Mouse (Mus musculus): Measurements from ENCODE around the gene F13b. TPM values are rescaled to one million over a fixed set of nuclear protein-coding genes. Genes with fewer than 3 reads are reported as not detected.

Gene F13b
- polyA plus RNA-seq, 1 experiment from 2014 or later: not detected

Other genes with a start within 250 kb of the F13b start
- 1.1 and 1.5 TPM in 2 replicates for gene Crb1, start 124.6 kb upstream of the F13b start, polyA plus RNA-seq (2014; fragmentation: Nextera tagmentation; extraction: Ambion mirVana)
- gene Zbtb41, start 79.4 kb upstream of the F13b start, polyA plus RNA-seq (2014; fragmentation: Nextera tagmentation; extraction: Ambion mirVana): 24.6 and 26.5 TPM in 2 replicates
- gene Aspm, start 46.9 kb upstream of the F13b start, polyA plus RNA-seq (2014; fragmentation: Nextera tagmentation; extraction: Ambion mirVana): 2.3 and 2.5 TPM in 2 replicates
- not detected in 2 replicates for gene Cfhr1, start 58.6 kb downstream of the F13b start, polyA plus RNA-seq (2014; fragmentation: Nextera tagmentation; extraction: Ambion mirVana)

Measured in neural tube, embryonic 14.5 days (tissue).